Mouse (Mus musculus) G1E (cell line): ENCODE data around the gene Ppp1r26.

ENCODE experiments used
- GATA1 ChIP-seq: IDR thresholded peaks from 2 replicates; pipeline ENCODE4 v1.6.1; 2012; ENCODE audit warnings: borderline replicate concordance, low read length, inconsistent platforms, mixed read lengths
- POLR2AphosphoS5 ChIP-seq: IDR thresholded peaks from 2 replicates; pipeline ENCODE4 v1.6.1; 2012; ENCODE audit warnings: low read depth, low read length, inconsistent platforms; ENCODE audit not compliant: insufficient replicate concordance

DNA sequence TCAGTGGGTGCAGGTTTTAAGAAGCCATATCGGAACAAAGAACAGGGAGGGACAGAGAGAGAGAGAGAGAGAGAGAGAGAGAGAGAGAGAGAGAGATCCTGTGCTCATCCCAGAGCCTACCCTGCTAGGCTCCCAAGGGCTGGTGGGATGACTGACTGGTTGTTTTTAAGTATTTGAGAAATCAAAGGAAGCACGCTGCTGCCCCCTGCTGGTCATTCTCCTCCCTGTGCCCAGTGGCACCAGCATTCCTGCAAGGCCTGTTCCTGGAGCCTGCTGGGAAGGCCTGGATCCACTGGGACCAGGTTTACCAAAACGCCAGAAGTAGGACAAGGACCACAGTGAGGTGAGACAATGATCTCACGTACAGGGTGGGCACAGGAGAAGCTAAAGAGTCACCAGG, 26.7 kb upstream of the Ppp1r26 start:
- no peak for TF ChIP-seq GATA1
- no peak for TF ChIP-seq POLR2AphosphoS5
